Mouse (Mus musculus) bone marrow, adult 2 months (tissue): ENCODE measurements at regions not wholly inside any gene's neighbourhood (a gene's known extent, or its start where the extent isn't known, plus 50 kb on each side); places are given as distances from the start of the nearest gene placed in this dataset.

Experiments used
- CTCF ChIP-seq: fragments of 200-500 bp; IDR thresholded peaks from 2 replicates; pipeline ENCODE4 v1.5.1; 2011; ENCODE audit warnings: low read length, control low read depth; ENCODE audit not compliant: control insufficient read depth, insufficient read depth
- POLR2A ChIP-seq: fragments of 200-500 bp; IDR thresholded peaks from 2 replicates; pipeline ENCODE4 v1.6.1; 2011; ENCODE audit warnings: low read depth, mild to moderate bottlenecking, control low read depth, low read length, borderline replicate concordance; ENCODE audit not compliant: control insufficient read depth

DNA sequence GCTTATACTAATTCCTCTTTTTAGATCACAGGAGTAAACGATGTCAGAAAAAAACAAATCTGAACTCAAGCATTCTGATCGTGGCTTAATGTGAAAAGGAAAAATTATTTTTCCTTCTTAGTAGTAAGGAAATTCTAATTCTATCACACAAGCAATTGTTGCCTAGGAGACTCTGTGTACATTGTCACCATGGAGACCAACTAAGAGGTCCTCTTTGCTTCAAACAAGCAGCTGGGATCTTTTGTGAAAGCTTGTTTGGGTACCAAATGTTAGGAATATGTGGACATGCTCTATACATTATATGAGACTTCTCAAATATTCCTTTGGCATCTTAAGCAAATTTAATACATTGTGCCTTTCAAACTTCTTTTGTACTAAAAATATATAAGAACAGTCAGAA, 345.9 kb upstream of the Atp10a start:
- TF ChIP-seq POLR2A (no peak), CTCF (no peak)
